Mouse (Mus musculus) heart, adult 2 months (tissue): ENCODE results near the gene Pdpk1.

Source experiments
- CTCF ChIP-seq: fragments of 200-600 bp; IDR thresholded peaks from 2 replicates; pipeline ENCODE4 v1.8.1; 2022; ENCODE audit warnings: antibody characterized with exemption, mild to moderate bottlenecking, moderate library complexity
- EP300 ChIP-seq: fragments of 200-500 bp; IDR thresholded peaks from 2 replicates; pipeline ENCODE4 v1.6.1; 2011; ENCODE audit warnings: low read depth, low read length, control low read depth; ENCODE audit not compliant: insufficient read depth
- POLR2A ChIP-seq: fragments of 200-500 bp; IDR thresholded peaks from 2 replicates; pipeline ENCODE4 v1.6.1; 2011; ENCODE audit warnings: mild to moderate bottlenecking, low read depth, low read length, control low read depth; ENCODE audit not compliant: insufficient read depth

DNA sequence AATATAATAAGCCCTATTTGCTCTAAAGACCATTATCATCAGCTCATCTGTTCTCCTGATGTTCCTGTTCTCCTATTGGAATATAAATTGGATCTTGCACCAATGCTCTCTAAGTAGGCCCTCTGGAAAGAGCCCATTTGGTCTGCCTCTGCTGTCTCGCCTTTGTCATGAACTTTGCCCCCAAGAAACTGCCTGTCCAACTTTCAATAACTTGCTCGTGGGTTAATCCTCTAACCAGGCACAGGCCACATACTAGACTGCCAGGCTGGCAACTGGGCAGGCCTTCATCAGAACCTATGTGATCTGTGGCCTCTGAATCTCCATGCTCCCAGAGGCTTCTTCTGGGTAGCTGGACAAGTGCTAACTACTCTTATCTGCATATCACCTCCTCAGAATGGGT, 45.6 kb downstream of the Pdpk1 start:
- TF ChIP-seq CTCF: no peak
- no peak for TF ChIP-seq POLR2A
- no peak for TF ChIP-seq EP300
